Mouse (Mus musculus) left cerebral cortex, adult 2 months (tissue): ENCODE results near the gene Tap1. TPM values are rescaled to one million over a fixed set of nuclear protein-coding genes. Genes with fewer than 3 reads are reported as not detected.

Source experiments
- DNase-seq, 2 experiments: peaks; one replicate each; pipeline ENCODE4 v3.0.0; 2021 to 2022; ENCODE audit warnings: low spot score in 2 of 2, mixed read lengths in 1 of 2; ENCODE audit errors: extremely low spot score in 1 of 2
- H3K27ac ChIP-seq: fragments of 200-600 bp; 2 replicates; pipeline ENCODE4 v1.8.1; 2022
- H3K4me3 ChIP-seq: fragments of 200-600 bp; 2 replicates; pipeline ENCODE4 v1.8.1; 2022
- CTCF ChIP-seq: fragments of 200-600 bp; IDR thresholded peaks from 2 replicates; pipeline ENCODE4 v1.8.1; 2022; ENCODE audit warnings: antibody characterized with exemption, mild to moderate bottlenecking, moderate library complexity
- intact Hi-C: fragments of 180-260 bp; cut with DNase I; formaldehyde crosslinking; loops from one replicate; pipeline ENCODE4 v1.15.1; 2025
- total RNA-seq, 2 experiments: library from RNA; stranded (reverse); gene quantifications; 2 replicates each; pipeline ENCODE4 v1.2.3; 2021

The Tap1 gene
- total RNA-seq, 2 experiments from 2014 or later: 2.1 to 3.4 TPM

DNA sequence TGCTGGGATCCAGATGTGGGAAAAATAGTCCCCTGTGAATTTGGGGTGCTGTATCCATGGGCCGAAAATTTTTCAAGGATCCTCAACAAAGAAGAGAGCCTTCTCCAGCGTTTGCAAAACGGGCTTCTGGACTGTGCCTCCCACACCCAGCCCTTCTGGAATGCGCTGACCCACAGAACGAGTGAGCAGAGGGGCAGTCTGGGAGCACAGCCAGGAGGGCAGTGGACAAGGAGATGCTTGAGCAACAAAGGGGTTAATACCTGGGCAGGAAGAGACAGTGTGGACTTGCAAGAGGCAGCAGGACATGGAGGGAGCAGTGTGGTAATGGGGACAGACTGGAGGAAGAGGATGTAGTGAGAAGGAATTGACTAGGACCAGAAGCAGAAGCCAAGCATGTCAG, 31.8 kb upstream of the Tap1 start:
- no peak for DNase-seq
- TF ChIP-seq CTCF: no peak
- no peak overlapping the region for H3K27ac ChIP-seq
- intact Hi-C loops: no loop called here
- H3K4me3 ChIP-seq: no peak overlapping the region

- no peak for DNase-seq
- H3K4me3 ChIP-seq: no peak overlapping the region
- TF ChIP-seq CTCF: peak; percentile 20; the same call in 1 of the 2 replicates
- no peak overlapping the region for H3K27ac ChIP-seq
- intact Hi-C loops: no loop called here
Measured at GRCm38 (mm10) chr17:34164202-34164895, 23.0 kb upstream of the Tap1 start.

DNA sequence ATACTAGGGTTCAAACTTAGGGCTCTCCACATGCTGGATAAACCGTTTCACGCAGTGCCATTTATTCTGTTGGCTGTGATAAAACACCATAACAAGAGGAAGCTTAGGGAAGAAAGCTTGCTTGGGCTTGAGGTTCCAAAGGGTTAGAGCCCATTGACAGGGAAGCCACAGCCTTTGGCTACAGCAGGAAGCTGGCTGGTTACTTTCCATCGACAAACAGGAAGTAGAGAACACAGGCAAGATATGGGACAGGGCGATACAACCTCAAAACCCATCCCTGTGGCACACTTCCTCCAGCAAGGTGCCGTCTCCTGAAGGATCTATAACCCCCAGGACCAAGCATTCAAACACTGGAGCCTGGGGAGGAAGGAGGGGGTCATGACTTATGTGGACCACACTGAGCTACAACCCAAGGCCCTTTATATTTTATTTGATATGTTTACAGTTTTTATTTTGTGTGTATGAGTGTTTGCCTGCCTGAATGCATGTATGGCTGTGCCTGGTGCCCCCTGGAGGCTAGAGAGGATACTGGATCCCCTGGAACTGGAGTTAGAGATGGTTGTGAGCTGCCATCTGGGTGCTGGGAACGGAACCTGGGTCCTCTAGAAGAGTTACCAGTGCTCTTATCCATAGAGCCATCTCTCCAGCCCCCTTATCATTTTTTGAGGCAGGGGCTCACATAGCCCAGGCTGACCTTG, 22.2 kb upstream of the Tap1 start:
- no peak for DNase-seq
- no peak overlapping the region for H3K27ac ChIP-seq
- TF ChIP-seq CTCF: peak; percentile 16; the same call in 1 of the 2 replicates
- no peak overlapping the region for H3K4me3 ChIP-seq
- intact Hi-C loops: no loop called here

DNA sequence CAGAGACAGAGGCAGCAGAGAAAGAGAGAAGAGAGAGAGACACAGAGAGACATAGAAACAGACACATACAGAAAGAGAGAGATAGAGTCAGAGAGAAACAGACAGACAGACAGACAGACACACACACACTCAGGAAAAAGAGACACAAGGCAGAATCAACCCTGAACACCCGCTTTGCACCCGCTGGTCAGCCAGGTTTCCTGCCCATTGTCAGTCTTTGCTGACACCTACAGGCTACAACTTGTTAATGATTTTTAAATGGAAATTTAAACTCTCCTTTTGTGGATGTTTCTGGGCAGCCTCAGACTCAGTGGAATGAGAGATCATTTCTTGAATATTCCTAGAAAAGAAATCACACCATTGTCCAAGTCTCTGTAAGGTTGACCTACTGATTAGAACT, 18.1 kb upstream of the Tap1 start:
- no peak for DNase-seq
- intact Hi-C loops: loop anchor here (1.0 to 2.0 kb wide), 2 partner anchors 34 to 68 kb away; no protein-coding TSS in a partner anchor
- no peak overlapping the region for H3K27ac ChIP-seq
- no peak overlapping the region for H3K4me3 ChIP-seq
- TF ChIP-seq CTCF: peak; percentile 73

- H3K27ac ChIP-seq: no peak overlapping the region
- intact Hi-C loops: loop anchor here (1.0 to 2.0 kb wide), 5 partner anchors 34 to 240 kb away; no protein-coding TSS in a partner anchor
- no peak for TF ChIP-seq CTCF
- no peak overlapping the region for H3K4me3 ChIP-seq
- no peak for DNase-seq
Measured at GRCm38 (mm10) chr17:34170487-34170876, 16.9 kb upstream of the Tap1 start.

DNA sequence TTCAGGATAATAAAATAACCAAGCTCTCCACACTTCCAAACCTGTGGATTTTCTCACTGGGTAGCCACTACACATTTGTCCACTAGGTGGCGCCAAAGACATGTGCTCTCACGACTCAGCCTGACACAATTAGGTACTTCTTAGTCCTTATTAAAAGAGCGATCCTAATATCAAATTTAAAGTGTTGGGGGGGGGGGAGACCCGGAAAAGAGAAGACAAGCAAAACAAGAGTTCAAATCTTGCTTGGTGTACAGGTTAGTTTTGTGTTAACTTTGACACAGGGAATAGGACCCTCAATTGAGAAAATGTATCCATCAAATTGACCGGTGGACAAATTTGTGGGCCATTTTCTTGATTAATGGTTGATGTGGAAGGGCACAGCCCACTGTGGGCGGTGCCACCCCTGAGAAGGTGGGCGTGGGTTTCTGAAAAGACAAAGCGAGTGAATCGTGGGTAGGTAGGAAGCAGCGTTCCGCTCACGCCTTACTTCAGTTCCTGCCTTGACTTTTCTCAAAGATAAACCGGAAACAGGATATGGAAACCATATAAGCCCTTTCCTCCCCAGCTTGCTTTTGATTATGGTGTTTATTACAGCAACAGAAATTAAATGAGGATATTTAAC, 16.4 kb upstream of the Tap1 start:
- Histone ChIP-seq H3K4me3 (no peak overlapping the region), H3K27ac (no peak overlapping the region)
- intact Hi-C loops: loop anchor here (1.0 to 2.0 kb wide), 5 partner anchors 33 to 240 kb away; no protein-coding TSS in a partner anchor
- TF ChIP-seq CTCF: peak; percentile 91
- DNase-seq: peak; percentile 73 to 80

DNA sequence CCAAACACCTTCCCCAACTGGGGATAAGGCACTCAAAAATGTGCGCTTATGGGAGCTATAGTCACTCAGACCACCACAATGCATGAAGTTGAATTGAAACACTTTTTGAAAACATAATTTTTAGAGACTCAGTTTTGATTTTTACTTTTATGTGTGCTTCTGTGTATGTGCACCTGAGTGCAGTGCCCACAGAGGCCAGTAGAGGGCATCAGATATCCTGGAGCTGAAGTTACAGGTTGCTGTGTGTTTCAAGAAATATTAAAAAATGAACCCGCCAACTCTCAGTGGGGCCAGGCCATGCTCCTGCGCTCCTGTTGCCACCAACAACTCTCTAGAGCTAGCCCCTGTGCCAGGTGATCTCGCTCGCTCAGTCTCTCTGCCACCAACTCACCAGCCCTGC, 14.8 kb upstream of the Tap1 start:
- intact Hi-C loops: no loop called here
- no peak for DNase-seq
- TF ChIP-seq CTCF: peak; percentile 17
- Histone ChIP-seq H3K27ac (no peak overlapping the region), H3K4me3 (no peak overlapping the region)

GRCm38 (mm10) chr17:34174075-34174474, 13.3 kb upstream of the Tap1 start:
- H3K27ac ChIP-seq: no peak overlapping the region
- no peak for TF ChIP-seq CTCF
- H3K4me3 ChIP-seq: no peak overlapping the region
- intact Hi-C loops: no loop called here
- no peak for DNase-seq

GRCm38 (mm10) chr17:34177179-34177578, 10.2 kb upstream of the Tap1 start:
- intact Hi-C loops: no loop called here
- no peak overlapping the region for H3K27ac ChIP-seq
- peak; percentile 29 for TF ChIP-seq CTCF
- no peak overlapping the region for H3K4me3 ChIP-seq
- DNase-seq: no peak

GRCm38 (mm10) chr17:34179019-34179418, 8.3 kb upstream of the Tap1 start:
- no peak for TF ChIP-seq CTCF
- DNase-seq: no peak
- no peak overlapping the region for H3K27ac ChIP-seq
- intact Hi-C loops: no loop called here
- H3K4me3 ChIP-seq: no peak overlapping the region

DNA sequence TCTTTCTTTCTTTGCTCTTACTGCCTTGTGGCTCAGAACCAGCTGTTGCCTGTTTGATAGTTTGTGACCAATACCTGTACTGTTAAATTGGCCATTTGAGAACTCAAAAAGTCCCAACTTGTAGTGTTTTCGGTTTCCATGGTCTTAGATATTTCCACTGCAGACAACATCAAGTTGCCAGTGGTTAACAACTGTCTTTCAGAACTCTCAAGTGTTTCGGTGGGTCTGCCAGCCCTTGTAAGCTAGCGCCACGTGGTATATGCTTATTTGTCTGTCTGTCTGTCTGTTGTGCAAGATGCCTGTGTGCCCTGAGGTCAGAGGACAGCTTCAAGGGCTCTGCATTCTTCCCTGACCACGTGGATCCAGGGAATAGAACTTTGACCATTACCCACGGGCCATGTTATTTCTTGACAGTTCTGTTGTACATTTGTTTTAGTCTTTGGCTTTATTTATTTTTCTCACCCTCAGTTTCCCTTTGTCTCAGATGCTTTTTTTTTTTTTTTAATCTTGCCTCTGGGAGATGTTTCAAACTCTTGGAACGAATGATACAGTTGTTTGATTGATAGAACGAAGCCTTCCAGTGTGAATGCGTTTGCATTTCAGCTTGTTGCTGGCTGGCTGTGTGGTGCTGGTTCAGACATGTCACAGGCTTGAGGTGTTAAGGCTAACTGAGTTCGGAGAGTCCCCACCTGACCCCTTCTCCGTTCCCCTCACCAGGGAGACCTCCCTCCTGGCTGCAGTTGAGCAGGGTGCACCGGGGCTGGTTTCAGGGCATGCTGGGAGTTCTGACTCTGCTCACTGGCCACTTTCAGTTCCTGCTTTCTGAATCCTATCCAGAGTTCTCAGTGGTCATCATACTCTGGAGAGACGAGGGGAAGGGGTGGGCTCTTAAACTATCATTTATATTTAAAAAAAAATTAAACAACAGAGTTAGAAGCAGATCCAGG, 7.2 kb upstream of the Tap1 start:
- no peak for TF ChIP-seq CTCF
- no peak for DNase-seq
- intact Hi-C loops: no loop called here
- Histone ChIP-seq H3K4me3 (no peak overlapping the region), H3K27ac (no peak overlapping the region)
